8 mouse cellular contexts compared by ENCODE assay signal in genomic region chr15:25773711-25774513, GRCm38 (mm10).
DNase-seq lines count a peak whose midpoint lies in the region; ATAC-seq and TF ChIP-seq lines count a peak whose summit lies in the region.

No protein-coding gene starts in this region.

- TF ChIP-seq CTCF in CH12.LX (conservative IDR thresholded peaks at IDR 0.05 in 1 of 2, IDR thresholded peaks at IDR 0.05 in 1 of 2; ENCODE audit: low read depth in 2 of 2, low read length in 2 of 2), result no peak
- TF ChIP-seq CTCF in brain, embryonic 14.5 days (IDR thresholded peaks at IDR 0.05; ENCODE audit: borderline replicate concordance, extremely low read depth, insufficient read depth, insufficient read length), result no peak
- TF ChIP-seq CTCF in gastrocnemius, adult 2 months (IDR thresholded peaks at IDR 0.05), result no peak
- no peak for TF ChIP-seq CTCF in hindbrain, postnatal 0 days (IDR thresholded peaks at IDR 0.05; ENCODE audit: low read depth)
- no peak for TF ChIP-seq CTCF in left cerebral cortex, adult 2 months (IDR thresholded peaks at IDR 0.05)

- peaks cover 0 to 25% of the 10 kb centered on the region in 2 experiments; a peak in 2 of 4 replicates for H3K4me1 ChIP-seq in CH12.LX (ENCODE audit: control insufficient read depth in 1 of 2, insufficient read depth in 2 of 2)
- peaks cover 17% of the 10 kb centered on the region; the same call in 1 of the 2 replicates for H3K4me1 ChIP-seq in hindbrain, postnatal 0 days (ENCODE audit: insufficient read depth, low read length)

- peak overlapping the region; percentile 63 to 97 (median 74) for H3K4me3 ChIP-seq in CH12.LX (replicated peaks in 1 of 3; ENCODE audit: low read depth in 2 of 3, low read length in 2 of 3, poor library complexity in 1 of 3)
- H3K4me3 ChIP-seq in gastrocnemius, adult 2 months, result peak overlapping the region; percentile 73
- H3K4me3 ChIP-seq in hindbrain, postnatal 0 days (ENCODE audit: low read length), result peak overlapping the region; percentile 30
- peak overlapping the region; percentile 42 for H3K4me3 ChIP-seq in left cerebral cortex, adult 2 months

- WGBS in hindbrain, postnatal 0 days, result 6% methylated on average over 21 of the region's 21 CpGs

- ATAC-seq in hindbrain, postnatal 0 days, result peak; percentile 76
- no peak for ATAC-seq in erythroblast, adult 5-6 weeks (replicated peaks; ENCODE audit: low FRiP score, poor library complexity, severe bottlenecking)

- peak overlapping the region; percentile 87 for H3K4me2 ChIP-seq in CH12.LX (ENCODE audit: insufficient read depth, low read depth, poor library complexity, severe bottlenecking)
- H3K4me2 ChIP-seq in hindbrain, postnatal 0 days (ENCODE audit: low read depth, low read length), result peak overlapping the region; percentile 58

- H3K27me3 ChIP-seq in CH12.LX (replicated peaks), result no peaks in the 10 kb centered on the region
- H3K27me3 ChIP-seq in hindbrain, postnatal 0 days (ENCODE audit: insufficient read depth, low read length), result no peaks in the 10 kb centered on the region

- no peak for TF ChIP-seq EP300 in CH12.LX (IDR thresholded peaks at IDR 0.05; ENCODE audit: low read length)

- no peak overlapping the region for H3K27ac ChIP-seq in CH12.LX (ENCODE audit: insufficient read depth, low read depth)
- peak overlapping the region; percentile 92 for H3K27ac ChIP-seq in gastrocnemius, adult 2 months
- H3K27ac ChIP-seq in hindbrain, postnatal 0 days, result peak overlapping the region; percentile 86
- peak overlapping the region; percentile 78 for H3K27ac ChIP-seq in left cerebral cortex, adult 2 months

- H3K9me3 ChIP-seq in CH12.LX (replicated peaks; ENCODE audit: low read length), result no peaks in the 10 kb centered on the region
- no peaks in the 10 kb centered on the region for H3K9me3 ChIP-seq in hindbrain, postnatal 0 days (ENCODE audit: low read length)

- H3K36me3 ChIP-seq in CH12.LX (replicated peaks in 1 of 2; ENCODE audit: control insufficient read depth in 1 of 2, insufficient read depth in 1 of 2, low read length in 1 of 2), result peaks cover 0 to 29% of the 10 kb centered on the region in 2 experiments
- peaks cover 3% of the 10 kb centered on the region; the same call in 1 of the 2 replicates for H3K36me3 ChIP-seq in hindbrain, postnatal 0 days (ENCODE audit: insufficient read depth, low read length)

- H3K79me2 ChIP-seq in CH12.LX (replicated peaks; ENCODE audit: control insufficient read depth, extremely low read depth, insufficient read depth, poor library complexity, severe bottlenecking), result no peaks in the 10 kb centered on the region

- peak; percentile 73 for DNase-seq in CH12.LX (ENCODE audit: extremely low read depth)
- DNase-seq in brain, embryonic 14.5 days (ENCODE audit: low read depth), result peak; percentile 98
- peak; percentile 69 for DNase-seq in gastrocnemius, adult 2 months
- DNase-seq in hindbrain, postnatal 0 days (ENCODE audit: low spot score), result peak; percentile 81
- DNase-seq in left cerebral cortex, adult 2 months (ENCODE audit: extremely low spot score in 1 of 2, low spot score in 2 of 2), result peak; percentile 54 to 59
- DNase-seq in lung, postnatal 36 days, result peak; percentile 58
- peak; percentile 83 for DNase-seq in retina, embryonic 14.5 days (ENCODE audit: low spot score)

- intact Hi-C loops in gastrocnemius, adult 2 months (cut with DNase I), result no loop called here
- intact Hi-C loops in left cerebral cortex, adult 2 months (cut with DNase I), result loop anchor here (2.0 kb wide), 1 partner anchor 13 kb away; no protein-coding TSS in a partner anchor

- no peak for TF ChIP-seq RAD21 in CH12.LX (IDR thresholded peaks at IDR 0.05; ENCODE audit: low read depth, low read length)

- dilution Hi-C loops in CH12.LX (cut with MboI; ENCODE audit: extremely low pct_ligation_motif_present, extremely low pct_unique_long_range_greater_than_20kb, low sequenced_read_pairs), result no loop called here

- H3K9ac ChIP-seq in CH12.LX (ENCODE audit: insufficient read depth, low read depth), result peak overlapping the region; percentile 64
- H3K9ac ChIP-seq in hindbrain, postnatal 0 days (replicated peaks; ENCODE audit: low read length), result peak overlapping the region; percentile 41; the same call in 1 of the 2 replicates

- TF ChIP-seq POLR2A in CH12.LX (IDR thresholded peaks at IDR 0.05; ENCODE audit: low read depth, low read length), result peak; percentile 17; the same call in 1 of the 2 replicates
- TF ChIP-seq POLR2A in brain, embryonic 14.5 days (IDR thresholded peaks at IDR 0.05; ENCODE audit: borderline replicate concordance, extremely low read depth, insufficient read depth, insufficient read length, poor library complexity, severe bottlenecking), result no peak

- in situ Hi-C loops in CH12.LX (cut with MboI; ENCODE audit: low pct_ligation_motif_present, low pct_unique_long_range_greater_than_20kb, low sequenced_read_pairs), result no loop called here

TF ChIP-seq in CH12.LX, 34 proteins besides CTCF, POLR2A, EP300 and RAD21:
- TF ChIP-seq MEF2A (IDR thresholded peaks at IDR 0.05; ENCODE audit: borderline replicate concordance, low read depth, low read length) (no peak), SIN3A (IDR thresholded peaks at IDR 0.05; ENCODE audit: low read length) (peak; percentile 49; the same call in 1 of the 2 replicates), USF1 (IDR thresholded peaks at IDR 0.05; ENCODE audit: low read depth, low read length) (peak; percentile 86), ELF1 (IDR thresholded peaks at IDR 0.05; ENCODE audit: low read depth, low read length) (peak; percentile 71), UBTF (IDR thresholded peaks at IDR 0.05; ENCODE audit: low read depth, low read length) (0 out of 2 replicates have a peak, but pooled peaks have one; percentile 39), MXI1 (IDR thresholded peaks at IDR 0.05; ENCODE audit: low read depth, low read length) (peak; percentile 76), MAX (IDR thresholded peaks at IDR 0.05; ENCODE audit: low read length) (peak; percentile 42; the same call in 1 of the 2 replicates), HCFC1 (IDR thresholded peaks at IDR 0.05; ENCODE audit: low read depth, low read length) (no peak), KAT2A (IDR thresholded peaks at IDR 0.05; ENCODE audit: insufficient replicate concordance, low read length) (no peak), E2F4 (IDR thresholded peaks at IDR 0.05; ENCODE audit: insufficient replicate concordance, low read depth, low read length) (0 out of 2 replicates have a peak, but pooled peaks have one; percentile 41), NELFE (IDR thresholded peaks at IDR 0.05; ENCODE audit: low read depth, low read length) (peak; percentile 30; the same call in 1 of the 2 replicates), MYC (IDR thresholded peaks at IDR 0.05; ENCODE audit: low read depth, low read length) (no peak), TBP (conservative IDR thresholded peaks at IDR 0.05; ENCODE audit: low read depth, low read length) (0 out of 2 replicates have a peak, but pooled peaks have one; percentile 27), ZNF384 (IDR thresholded peaks at IDR 0.05; ENCODE audit: low read depth, low read length) (no peak), JUN (IDR thresholded peaks at IDR 0.05; ENCODE audit: insufficient read depth, low read depth, low read length) (no peak), USF2 (conservative IDR thresholded peaks at IDR 0.05; ENCODE audit: low read depth, low read length) (peak; percentile 82)
